9 mouse cellular contexts compared by ENCODE assay signal in the genomic region with DNA sequence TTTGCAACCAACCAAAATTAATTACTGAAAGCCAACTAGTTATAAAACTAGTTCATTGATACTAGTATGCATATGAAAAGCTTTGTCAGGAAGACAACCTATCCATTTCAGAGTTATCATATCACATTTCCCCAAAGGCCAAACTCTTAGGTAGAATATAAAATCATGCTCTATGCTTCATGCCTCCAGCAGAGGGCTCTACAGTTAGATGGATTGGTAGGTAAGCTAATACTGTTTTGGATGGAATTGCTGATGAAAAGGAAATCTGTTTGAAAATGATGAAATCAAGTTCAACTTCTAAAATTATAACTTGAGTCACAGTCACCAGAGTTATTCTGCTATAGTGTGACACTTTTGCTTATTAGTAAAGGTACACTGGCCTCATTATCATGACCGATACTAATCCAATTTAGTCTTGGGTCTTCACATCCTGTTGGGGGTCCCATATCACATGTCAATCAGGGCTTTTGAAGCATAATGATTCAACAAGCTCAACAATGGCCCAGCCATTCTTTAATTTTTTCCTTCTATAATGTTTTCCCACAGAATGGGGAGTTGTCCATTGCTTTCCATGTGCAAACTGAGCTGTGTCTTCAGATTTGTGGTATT.
A peak's percentile ranks its signal among the peaks of the same experiment; 100 is the strongest.
DNase-seq lines count a peak whose midpoint lies in the region; ATAC-seq and TF ChIP-seq lines count a peak whose summit lies in the region.
"Had no signal": no experiment of that assay in that cellular context is flagged by ENCODE, and none has a peak within 500 bp of the region (broad histone marks: within the 10 kb centered on the region; RNA-seq: fewer than 3 reads in every experiment).

No protein-coding gene starts in this region.

- peaks cover 54% of the 10 kb centered on the region for H3K36me3 ChIP-seq in forebrain, embryonic 14.5 days (ENCODE audit: control insufficient read depth, insufficient read depth, low read length)
- H3K36me3 ChIP-seq in forebrain, embryonic 12.5 days (replicated peaks): peaks cover 18% of the 10 kb centered on the region
- no peaks in the 10 kb centered on the region for H3K36me3 ChIP-seq in liver, postnatal 0 days (replicated peaks; ENCODE audit: insufficient read depth, low read length)
- no peaks in the 10 kb centered on the region for H3K36me3 ChIP-seq in liver, embryonic 11.5 days (ENCODE audit: control insufficient read depth, insufficient read depth, low read length)
- H3K36me3 ChIP-seq in limb, embryonic 10.5 days: peaks cover 26% of the 10 kb centered on the region

- H3K27ac ChIP-seq in forebrain, embryonic 14.5 days (ENCODE audit: low read depth, low read length): no peak overlapping the region
- no peak overlapping the region for H3K27ac ChIP-seq in forebrain, embryonic 12.5 days
- no peak overlapping the region for H3K27ac ChIP-seq in liver, postnatal 0 days (ENCODE audit: low read depth)
- H3K27ac ChIP-seq in liver, embryonic 11.5 days (ENCODE audit: low read depth, low read length): no peak overlapping the region
- H3K27ac ChIP-seq in limb, embryonic 10.5 days: no peak overlapping the region

- no peak for TF ChIP-seq EP300 in liver, postnatal 0 days (IDR thresholded peaks at IDR 0.05; ENCODE audit: low read depth)

- WGBS in forebrain, embryonic 14.5 days: 66% methylated on average over 1 of the region's 1 CpGs
- 64% methylated on average over 1 of the region's 1 CpGs for WGBS in forebrain, embryonic 12.5 days
- WGBS in liver, postnatal 0 days (ENCODE audit: insufficient replicate concordance): 93% methylated on average over 1 of the region's 1 CpGs
- 91% methylated on average over 1 of the region's 1 CpGs for WGBS in liver, embryonic 11.5 days
- WGBS in limb, embryonic 10.5 days: 100% methylated on average over 1 of the region's 1 CpGs

- H3K4me3 ChIP-seq in forebrain, embryonic 14.5 days (ENCODE audit: low read depth, low read length): no peak overlapping the region
- no peak overlapping the region for H3K4me3 ChIP-seq in forebrain, embryonic 12.5 days (replicated peaks)
- H3K4me3 ChIP-seq in liver, postnatal 0 days (ENCODE audit: low read depth, low read length): no peak overlapping the region
- no peak overlapping the region for H3K4me3 ChIP-seq in liver, embryonic 11.5 days (ENCODE audit: low read depth, low read length)
- no peak overlapping the region for H3K4me3 ChIP-seq in limb, embryonic 10.5 days
- H3K4me3 ChIP-seq: myocyte had no signal

- no peak overlapping the region for H3K9ac ChIP-seq in forebrain, embryonic 14.5 days (ENCODE audit: low read length)
- H3K9ac ChIP-seq in forebrain, embryonic 12.5 days: no peak overlapping the region
- H3K9ac ChIP-seq in liver, postnatal 0 days (replicated peaks): no peak overlapping the region
- no peak overlapping the region for H3K9ac ChIP-seq in liver, embryonic 11.5 days (ENCODE audit: low read depth, low read length)

- ATAC-seq in forebrain, embryonic 14.5 days: peak; percentile 60; the same call in 1 of the 2 replicates
- no peak for ATAC-seq in forebrain, embryonic 12.5 days (ENCODE audit: low FRiP score)
- ATAC-seq in liver, postnatal 0 days: no peak
- ATAC-seq in liver, embryonic 11.5 days (replicated peaks; ENCODE audit: low FRiP score): no peak

- H3K9me3 ChIP-seq in forebrain, embryonic 14.5 days (replicated peaks; ENCODE audit: control insufficient read depth, low read length): no peaks in the 10 kb centered on the region
- H3K9me3 ChIP-seq in forebrain, embryonic 12.5 days: no peaks in the 10 kb centered on the region
- H3K9me3 ChIP-seq in liver, postnatal 0 days (ENCODE audit: low read length): peaks cover 4% of the 10 kb centered on the region; the same call in 1 of the 2 replicates
- H3K9me3 ChIP-seq in liver, embryonic 11.5 days (ENCODE audit: control insufficient read depth, low read length): no peaks in the 10 kb centered on the region
- H3K9me3 ChIP-seq in limb, embryonic 10.5 days (replicated peaks): no peaks in the 10 kb centered on the region

- DNase-seq in forebrain, embryonic 14.5 days (ENCODE audit: low spot score): peak; percentile 73
- DNase-seq in liver, postnatal 0 days: no peak
- DNase-seq in liver, embryonic 11.5 days (ENCODE audit: low spot score): no peak
- peak; percentile 9 for DNase-seq in embryo, embryonic 9.5 days (ENCODE audit: extremely low spot score)
- DNase-seq in retina, embryonic 14.5 days (ENCODE audit: low spot score): peak; percentile 13
- DNase-seq in limb, embryonic 10.5 days (ENCODE audit: low spot score): no peak
- DNase-seq in layer of hippocampus, postnatal 25 days (ENCODE audit: extremely low spot score in 1 of 2, low spot score in 1 of 2): no peak

- peak; percentile 61 for TF ChIP-seq CTCF in liver, postnatal 0 days (IDR thresholded peaks at IDR 0.05; ENCODE audit: low read depth)

- no peak overlapping the region for H3K4me2 ChIP-seq in forebrain, embryonic 14.5 days (ENCODE audit: low read length)
- H3K4me2 ChIP-seq in forebrain, embryonic 12.5 days: no peak overlapping the region
- no peak overlapping the region for H3K4me2 ChIP-seq in liver, postnatal 0 days (ENCODE audit: low read depth, low read length)
- H3K4me2 ChIP-seq in liver, embryonic 11.5 days: no peak overlapping the region

- H3K4me1 ChIP-seq in forebrain, embryonic 14.5 days (ENCODE audit: control insufficient read depth, insufficient read depth, low read length): no peaks in the 10 kb centered on the region
- H3K4me1 ChIP-seq in forebrain, embryonic 12.5 days: no peaks in the 10 kb centered on the region
- H3K4me1 ChIP-seq in liver, postnatal 0 days (ENCODE audit: insufficient read depth): no peaks in the 10 kb centered on the region
- no peaks in the 10 kb centered on the region for H3K4me1 ChIP-seq in liver, embryonic 11.5 days (replicated peaks; ENCODE audit: control insufficient read depth, insufficient read depth, low read length)
- 0 out of 2 replicates have a peak, but pooled peaks cover 3% of the 10 kb centered on the region for H3K4me1 ChIP-seq in limb, embryonic 10.5 days

- H3K27me3 ChIP-seq in forebrain, embryonic 14.5 days (replicated peaks; ENCODE audit: control insufficient read depth, insufficient read depth, low read length): no peaks in the 10 kb centered on the region
- no peaks in the 10 kb centered on the region for H3K27me3 ChIP-seq in forebrain, embryonic 12.5 days
- H3K27me3 ChIP-seq in liver, postnatal 0 days (ENCODE audit: insufficient read depth, low read length): no peaks in the 10 kb centered on the region
- H3K27me3 ChIP-seq in liver, embryonic 11.5 days (replicated peaks; ENCODE audit: control insufficient read depth, insufficient read depth, low read length): no peaks in the 10 kb centered on the region
- no peaks in the 10 kb centered on the region for H3K27me3 ChIP-seq in limb, embryonic 10.5 days (ENCODE audit: low read depth, poor library complexity, severe bottlenecking)

Comparison
In these comparisons a context has a peak if more than half of its experiments do, and no peak if none do; other contexts are left out.
1. DNase-seq: peak in forebrain, embryonic 14.5 days (single experiment), embryo, embryonic 9.5 days (single experiment) and retina, embryonic 14.5 days (single experiment); none in liver, postnatal 0 days (single experiment), liver, embryonic 11.5 days (single experiment), limb, embryonic 10.5 days (single experiment) and layer of hippocampus, postnatal 25 days (0 of 2).